Comparison of ENCODE assay signal across 18 mouse cellular contexts in the genomic region with DNA sequence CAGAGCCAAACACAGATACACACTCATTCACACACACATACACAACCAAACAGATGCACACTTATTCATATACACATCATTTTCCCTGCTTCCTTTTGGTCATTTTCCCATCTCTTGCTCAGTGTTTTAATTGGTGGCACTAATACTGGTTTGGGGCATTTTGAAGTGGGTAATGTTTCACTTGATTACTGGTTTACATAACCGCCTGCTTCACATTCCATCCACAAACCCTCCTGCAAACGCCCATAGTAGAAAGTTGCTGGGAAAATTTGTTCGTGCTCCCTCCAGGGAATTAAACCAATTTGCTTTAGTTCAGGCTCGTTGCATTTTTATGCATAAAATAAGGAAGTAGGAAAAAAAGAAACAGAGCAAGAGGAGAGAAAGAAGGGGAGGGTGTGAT.
A peak's percentile ranks its signal among the peaks of the same experiment; 100 is the strongest.
DNase-seq lines count a peak whose midpoint lies in the region; ATAC-seq and TF ChIP-seq lines count a peak whose summit lies in the region.
"Had no signal": no experiment of that assay in that cellular context is flagged by ENCODE, and none has a peak within 500 bp of the region (broad histone marks: within the 10 kb centered on the region; RNA-seq: fewer than 3 reads in every experiment).

No protein-coding gene starts in this region.

- no peaks in the 10 kb centered on the region for H3K27me3 ChIP-seq in hindbrain, postnatal 0 days (ENCODE audit: insufficient read depth, low read length)
- H3K27me3 ChIP-seq in hindbrain, embryonic 14.5 days (ENCODE audit: control insufficient read depth, insufficient read depth, low read length): no peaks in the 10 kb centered on the region
- no peaks in the 10 kb centered on the region for H3K27me3 ChIP-seq in kidney, embryonic 16.5 days (ENCODE audit: insufficient read depth, low read length)
- H3K27me3 ChIP-seq: heart, embryonic 15.5 days; hindbrain, embryonic 13.5 days had no signal

- no peaks in the 10 kb centered on the region for H3K4me1 ChIP-seq in hindbrain, postnatal 0 days (ENCODE audit: insufficient read depth, low read length)
- H3K4me1 ChIP-seq in hindbrain, embryonic 14.5 days (replicated peaks; ENCODE audit: control insufficient read depth, insufficient read depth, low read length): no peaks in the 10 kb centered on the region
- 0 out of 2 replicates have a peak, but pooled peaks cover 7% of the 10 kb centered on the region for H3K4me1 ChIP-seq in kidney, embryonic 16.5 days (ENCODE audit: insufficient read depth, low read length)
- H3K4me1 ChIP-seq: heart, embryonic 15.5 days; hindbrain, embryonic 13.5 days had no signal

- peak; percentile 13 for DNase-seq in hindbrain, postnatal 0 days (ENCODE audit: low spot score)
- no peak for DNase-seq in hindbrain, embryonic 14.5 days (ENCODE audit: low spot score)
- DNase-seq in kidney, adult 8-10 months: peak; percentile 10 to 64
- no peak for DNase-seq in kidney, postnatal 10 days
- DNase-seq in Muller cell, postnatal 12 days (ENCODE audit: inconsistent ontology term): peak; percentile 24
- DNase-seq in layer of hippocampus, adult 18-20 months (ENCODE audit: low spot score in 2 of 2): no peak
- DNase-seq in adrenal gland, adult 18-20 months (ENCODE audit: low spot score in 2 of 2): no peak
- DNase-seq: adrenal gland, postnatal 14 days; cerebellum, adult 18-20 months; cerebellum, adult 9-11 months; gastrocnemius, postnatal 14 days; heart, adult 2 months; heart, postnatal 14 days had no signal

- H3K9me3 ChIP-seq in hindbrain, postnatal 0 days (ENCODE audit: low read length): no peaks in the 10 kb centered on the region
- no peaks in the 10 kb centered on the region for H3K9me3 ChIP-seq in hindbrain, embryonic 14.5 days (ENCODE audit: control insufficient read depth, low read length)
- no peaks in the 10 kb centered on the region for H3K9me3 ChIP-seq in kidney, embryonic 16.5 days (ENCODE audit: low read length)
- H3K9me3 ChIP-seq: heart, embryonic 15.5 days; hindbrain, embryonic 13.5 days had no signal

- no peak overlapping the region for H3K27ac ChIP-seq in hindbrain, postnatal 0 days
- no peak overlapping the region for H3K27ac ChIP-seq in hindbrain, embryonic 14.5 days
- peak overlapping the region; percentile 63; the same call in 1 of the 2 replicates for H3K27ac ChIP-seq in kidney, embryonic 16.5 days (ENCODE audit: low read length)
- H3K27ac ChIP-seq: heart, adult 2 months; heart, embryonic 15.5 days; hindbrain, embryonic 13.5 days had no signal

- 60% methylated on average over 4 of the region's 4 CpGs for WGBS in hindbrain, postnatal 0 days
- 68% methylated on average over 4 of the region's 4 CpGs for WGBS in hindbrain, embryonic 14.5 days
- WGBS in kidney, embryonic 16.5 days: 56% methylated on average over 4 of the region's 4 CpGs

- ATAC-seq in hindbrain, postnatal 0 days: no peak
- no peak for ATAC-seq in hindbrain, embryonic 14.5 days (ENCODE audit: low FRiP score)
- ATAC-seq in kidney, embryonic 16.5 days (ENCODE audit: low FRiP score, low TSS enrichment): no peak
- ATAC-seq: forebrain, embryonic 16.5 days had no signal

- H3K9ac ChIP-seq in hindbrain, postnatal 0 days (replicated peaks; ENCODE audit: low read length): no peak overlapping the region
- no peak overlapping the region for H3K9ac ChIP-seq in hindbrain, embryonic 14.5 days
- H3K9ac ChIP-seq in kidney, embryonic 16.5 days (replicated peaks; ENCODE audit: low read length): no peak overlapping the region
- H3K9ac ChIP-seq: heart, embryonic 15.5 days; hindbrain, embryonic 13.5 days had no signal

- no peak for TF ChIP-seq CTCF in hindbrain, postnatal 0 days (IDR thresholded peaks at IDR 0.05; ENCODE audit: low read depth)

- no peak overlapping the region for H3K4me2 ChIP-seq in hindbrain, postnatal 0 days (ENCODE audit: low read depth, low read length)
- no peak overlapping the region for H3K4me2 ChIP-seq in hindbrain, embryonic 14.5 days (replicated peaks)
- no peak overlapping the region for H3K4me2 ChIP-seq in kidney, embryonic 16.5 days (replicated peaks; ENCODE audit: low read depth, low read length)
- H3K4me2 ChIP-seq: heart, embryonic 11.5 days; heart, embryonic 15.5 days; hindbrain, embryonic 13.5 days had no signal

- no peak overlapping the region for H3K4me3 ChIP-seq in hindbrain, postnatal 0 days (ENCODE audit: low read length)
- H3K4me3 ChIP-seq in hindbrain, embryonic 14.5 days (replicated peaks; ENCODE audit: low read length): no peak overlapping the region
- no peak overlapping the region for H3K4me3 ChIP-seq in kidney, embryonic 16.5 days (ENCODE audit: low read length)
- H3K4me3 ChIP-seq: heart, adult 2 months; heart, embryonic 15.5 days; hindbrain, embryonic 13.5 days had no signal

- H3K36me3 ChIP-seq in hindbrain, postnatal 0 days (ENCODE audit: insufficient read depth, low read length): no peaks in the 10 kb centered on the region
- no peaks in the 10 kb centered on the region for H3K36me3 ChIP-seq in hindbrain, embryonic 14.5 days (replicated peaks; ENCODE audit: control insufficient read depth, insufficient read depth)
- H3K36me3 ChIP-seq in kidney, embryonic 16.5 days (ENCODE audit: insufficient read depth, low read length): peaks cover 32% of the 10 kb centered on the region
- H3K36me3 ChIP-seq: heart, embryonic 15.5 days; hindbrain, embryonic 13.5 days had no signal

Comparison
In these comparisons a context has a peak if more than half of its experiments do, and no peak if none do; other contexts are left out.
1. DNase-seq: peak in hindbrain, postnatal 0 days (single experiment), kidney, adult 8-10 months (2 of 2) and Muller cell, postnatal 12 days (single experiment); none in hindbrain, embryonic 14.5 days (single experiment), kidney, postnatal 10 days (single experiment), layer of hippocampus, adult 18-20 months (0 of 2) and adrenal gland, adult 18-20 months (0 of 2).